Mouse (Mus musculus) lung, postnatal 0 days (tissue): ENCODE measurements around the gene Ccdc106. TPM values are rescaled to one million over a fixed set of nuclear protein-coding genes. Genes with fewer than 3 reads are reported as not detected.
"Not testable (repeated sequence)": the region's sequence is repeated elsewhere in the genome, so short reads cannot be mapped to it uniquely, and the experiment has no call there.

Experiments used
- ATAC-seq: fragments of 200-750 bp; cut with Nextera tagmentation; 2 replicates; pipeline ENCODE4 v1.8.0; 2017; ENCODE audit warnings: moderate library complexity
- DNase-seq: peaks from one replicate; pipeline ENCODE4 v3.0.0-alpha.2; 2016; ENCODE audit warnings: low spot score
- H3K27ac ChIP-seq: fragments of 300-500 bp; sonication (generic); 2 replicates; pipeline ENCODE4 v1.5.1; 2014; ENCODE audit warnings: antibody characterized with exemption, mild to moderate bottlenecking, low read length, mixed read lengths
- H3K27me3 ChIP-seq: fragments of 300-500 bp; sonication (generic); replicated peaks from 2 replicates; pipeline ENCODE4 v1.6.1; 2014; ENCODE audit warnings: low read length, mixed read lengths; ENCODE audit not compliant: insufficient read depth
- H3K36me3 ChIP-seq: fragments of 300-500 bp; sonication (generic); 2 replicates; pipeline ENCODE4 v1.6.1; 2014; ENCODE audit warnings: low read length, mixed read lengths; ENCODE audit not compliant: insufficient read depth
- H3K4me1 ChIP-seq: fragments of 300-500 bp; sonication (generic); 2 replicates; pipeline ENCODE4 v1.6.1; 2014; ENCODE audit warnings: antibody characterized with exemption, low read depth, low read length, mixed read lengths; ENCODE audit not compliant: insufficient read depth
- H3K4me2 ChIP-seq: fragments of 300-500 bp; sonication (generic); replicated peaks from 2 replicates; pipeline ENCODE4 v1.6.1; 2014; ENCODE audit warnings: low read depth, mild to moderate bottlenecking, low read length, moderate library complexity, mixed read lengths
- H3K4me3 ChIP-seq: fragments of 300-500 bp; sonication (generic); 2 replicates; pipeline ENCODE4 v1.5.1; 2014; ENCODE audit warnings: low read depth, low read length
- H3K9ac ChIP-seq: fragments of 300-500 bp; sonication (generic); replicated peaks from 2 replicates; pipeline ENCODE4 v1.6.1; 2014; ENCODE audit warnings: low read depth, mild to moderate bottlenecking
- H3K9me3 ChIP-seq: fragments of 300-500 bp; sonication (generic); 2 replicates; pipeline ENCODE4 v1.6.1; 2016; ENCODE audit warnings: low read length, mixed read lengths
- CTCF ChIP-seq: IDR thresholded peaks from 2 replicates; pipeline ENCODE4 v1.5.1; 2016; ENCODE audit warnings: antibody characterized with exemption, mild to moderate bottlenecking
- EP300 ChIP-seq: IDR thresholded peaks from 2 replicates; pipeline ENCODE4 v1.6.1; 2016; ENCODE audit warnings: antibody characterized with exemption, mild to moderate bottlenecking, control low read depth
- WGBS: fragments of 180-500 bp; shearing (Covaris S2); extraction: QIAGEN DNeasy Blood & Tissue Kit; methylation state at CpG from one replicate; pipeline ENCODE4 v1.1.7; 2014; 5-methylcytosine and 5-hydroxymethylcytosine counted together
- polyA plus RNA-seq: library from polyadenylated mRNA; unstranded; fragments of >200 nt; fragmentation: Nextera tagmentation; extraction: Ambion mirVana; gene quantifications from 2 replicates; pipeline ENCODE4 v1.2.1, GENCODE M21; 2015

The Ccdc106 gene
- polyA plus RNA-seq, 1 experiment from 2014 or later: 0.42 TPM

DNA sequence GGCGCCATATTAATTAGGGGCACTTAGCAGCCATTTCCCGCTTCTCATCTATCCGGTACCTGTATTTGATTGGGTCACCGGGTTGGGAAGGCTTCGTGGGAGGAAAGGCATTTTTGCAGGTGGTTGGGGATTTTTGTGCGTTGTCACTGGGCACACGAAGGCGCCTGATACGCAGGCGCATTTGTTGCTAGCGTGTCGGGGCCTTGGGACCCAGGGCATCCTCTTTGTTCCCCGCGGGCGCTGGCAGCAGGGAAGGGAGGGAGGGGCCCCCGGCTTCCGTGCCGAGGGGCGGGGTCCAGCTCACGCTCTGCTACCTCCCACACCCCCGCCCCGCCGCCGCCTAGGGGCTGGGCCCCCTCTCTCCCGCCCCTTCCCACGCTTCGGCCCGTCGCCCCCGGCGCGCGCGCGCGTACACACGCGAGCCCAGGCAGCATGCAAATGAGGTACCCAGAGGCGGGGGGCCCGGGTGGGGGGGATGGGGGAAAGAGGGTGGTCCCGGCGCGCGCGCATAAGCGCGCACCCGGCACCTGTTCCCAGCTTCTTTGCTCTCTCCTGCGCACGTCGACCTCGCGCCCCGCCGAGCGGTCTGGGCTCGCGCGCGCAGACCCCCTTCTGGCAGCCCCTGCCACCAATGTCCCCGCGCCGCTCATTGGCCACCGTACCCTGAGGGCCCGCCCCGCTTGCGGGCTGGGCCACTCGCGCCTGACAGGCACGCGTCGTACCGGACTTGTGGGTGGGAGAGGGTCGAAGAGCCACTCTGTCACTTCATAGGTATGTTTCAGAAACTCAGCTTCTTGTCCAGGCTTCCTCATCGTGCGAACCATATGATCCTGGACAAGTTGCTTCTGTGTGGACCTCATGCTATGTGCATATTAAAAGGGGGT is 5.0 kb upstream of the Ccdc106 start, which contains the start of gene Gm44973:
TSS of gene Gm44973 (plus strand) at position 379 of the 884 bp plus-strand sequence.
- Histone ChIP-seq H3K9ac (peak within 1 kb of the TSS; percentile 69), H3K4me2 (peak within 1 kb of the TSS; percentile 68), H3K36me3 (peaks cover 13% of the 10 kb centered on the region), H3K27ac (peak within 1 kb of the TSS; percentile 97), H3K27me3 (no peaks in the 10 kb centered on the region), H3K9me3 (no peaks in the 10 kb centered on the region), H3K4me1 (no peaks in the 10 kb centered on the region), H3K4me3 (peak within 1 kb of the TSS; percentile 61)
- DNase-seq: peak; percentile 98
- TF ChIP-seq CTCF (0 out of 2 replicates have a peak, but pooled peaks have one; percentile 3), EP300 (no peak)
- peak; percentile 82 for ATAC-seq
- WGBS: under 1% methylated on average over 55 of the region's 76 CpGs

DNA sequence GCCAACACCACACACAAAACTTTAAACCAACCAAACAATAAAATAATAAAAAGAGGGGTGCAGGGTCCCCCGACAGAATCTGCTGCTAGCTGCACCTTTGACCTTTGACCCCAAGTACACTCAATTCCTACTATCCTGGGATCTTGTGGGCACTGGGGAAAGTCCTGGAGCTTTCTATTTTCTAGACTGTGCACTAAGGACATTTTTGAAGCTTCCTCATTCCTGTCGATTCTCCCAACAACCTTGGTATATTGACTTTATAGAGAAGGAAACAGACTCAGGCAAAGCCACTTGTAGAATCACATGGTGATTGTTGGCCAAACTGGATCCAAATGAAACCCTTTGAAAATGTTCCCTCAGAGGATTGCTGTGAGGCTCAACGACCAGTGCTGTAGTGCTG is 4.3 kb upstream of the Ccdc106 start:
- Histone ChIP-seq H3K4me2 (peak overlapping the region; percentile 68), H3K9ac (peak overlapping the region; percentile 69), H3K9me3 (no peaks in the 10 kb centered on the region), H3K27me3 (no peaks in the 10 kb centered on the region), H3K36me3 (peaks cover 6% of the 10 kb centered on the region), H3K4me1 (0 out of 2 replicates have a peak, but pooled peaks cover 1% of the 10 kb centered on the region), H3K27ac (peak overlapping the region; percentile 97), H3K4me3 (peak overlapping the region; percentile 61)
- 46% methylated on average over 3 of the region's 3 CpGs for WGBS
- DNase-seq: peak; percentile 63
- no peak for ATAC-seq
- no peak for TF ChIP-seq EP300
- no peak for TF ChIP-seq CTCF

DNA sequence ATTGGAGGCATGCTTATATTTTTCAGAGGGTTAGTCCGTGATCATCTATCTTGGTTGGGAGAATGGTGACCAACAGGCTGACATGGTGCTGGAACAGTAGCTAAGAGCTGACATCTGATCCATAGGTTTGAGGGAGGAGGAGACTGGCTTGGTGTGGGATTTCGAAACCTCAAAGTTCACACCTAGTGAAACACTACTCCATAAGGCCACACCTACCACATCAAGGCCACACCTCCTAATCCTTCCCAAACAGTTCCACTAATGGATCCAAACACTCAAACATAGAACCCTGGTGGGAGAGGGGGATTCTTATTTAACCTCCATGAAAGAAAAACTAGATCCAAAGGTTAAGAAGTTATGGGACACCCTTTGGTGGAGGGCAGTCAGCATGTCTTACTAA is 3.4 kb upstream of the Ccdc106 start:
- Histone ChIP-seq H3K4me2 (no peak overlapping the region), H3K4me1 (0 out of 2 replicates have a peak, but pooled peaks cover 4% of the 10 kb centered on the region), H3K9me3 (no peaks in the 10 kb centered on the region), H3K27me3 (no peaks in the 10 kb centered on the region), H3K4me3 (no peak overlapping the region), H3K36me3 (no peaks in the 10 kb centered on the region), H3K9ac (no peak overlapping the region), H3K27ac (no peak overlapping the region)
- WGBS: 96% methylated on average over 2 of the region's 2 CpGs
- TF ChIP-seq CTCF: no peak
- TF ChIP-seq EP300: no peak
- ATAC-seq (no peak), DNase-seq (no peak)

DNA sequence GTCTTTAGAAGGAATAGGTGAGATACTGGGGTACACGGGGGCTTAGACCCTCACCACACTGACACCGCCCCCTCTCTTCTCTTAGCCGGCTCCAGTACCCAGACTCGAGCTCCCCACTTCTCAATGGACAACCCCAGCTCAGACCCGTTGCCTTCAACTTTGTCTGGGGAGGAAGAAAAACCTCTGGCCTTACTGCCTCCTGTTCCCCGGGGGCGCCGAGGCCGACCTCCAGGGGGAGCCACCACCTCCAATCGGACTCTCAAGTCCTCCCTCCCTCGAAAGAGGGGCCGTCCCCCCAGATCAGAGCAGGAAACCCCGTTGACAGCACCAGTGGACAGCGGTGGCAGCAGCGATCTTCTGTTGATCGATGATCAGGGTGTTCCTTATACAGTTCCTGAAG is 3.0 kb upstream of the Ccdc106 start:
- Histone ChIP-seq H3K36me3 (no peaks in the 10 kb centered on the region), H3K9me3 (no peaks in the 10 kb centered on the region), H3K4me2 (no peak overlapping the region), H3K4me1 (0 out of 2 replicates have a peak, but pooled peaks cover 4% of the 10 kb centered on the region), H3K4me3 (no peak overlapping the region), H3K27ac (no peak overlapping the region), H3K9ac (no peak overlapping the region), H3K27me3 (no peaks in the 10 kb centered on the region)
- no peak for ATAC-seq
- DNase-seq: no peak
- 92% methylated on average over 16 of the region's 16 CpGs for WGBS
- TF ChIP-seq CTCF: peak; percentile 37
- no peak for TF ChIP-seq EP300

DNA sequence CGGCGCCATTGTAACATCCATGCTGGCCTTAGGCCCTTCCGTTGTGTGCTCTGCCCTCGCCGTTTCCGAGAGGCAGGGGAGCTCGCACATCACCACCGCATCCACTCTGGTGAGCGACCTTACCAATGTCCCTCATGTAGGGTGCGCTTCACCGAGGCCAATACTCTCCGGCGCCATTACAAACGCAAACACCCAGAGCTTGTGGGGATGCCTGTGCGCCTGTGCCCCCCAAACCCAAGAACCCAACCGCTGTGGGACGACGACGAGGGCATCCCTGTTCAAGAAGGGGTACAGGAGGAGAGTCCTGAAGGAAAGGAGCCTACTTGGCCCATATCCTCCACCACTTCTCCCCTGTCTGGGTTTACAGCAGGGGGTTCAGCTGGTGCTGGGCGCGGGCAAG is 2.4 kb upstream of the Ccdc106 start:
- no peak for TF ChIP-seq CTCF
- Histone ChIP-seq H3K36me3 (no peaks in the 10 kb centered on the region), H3K9ac (no peak overlapping the region), H3K9me3 (no peaks in the 10 kb centered on the region), H3K27ac (0 out of 2 replicates have a peak overlapping the region, but pooled peaks have one; percentile 23), H3K4me1 (0 out of 2 replicates have a peak, but pooled peaks cover 4% of the 10 kb centered on the region), H3K4me2 (no peak overlapping the region), H3K4me3 (no peak overlapping the region), H3K27me3 (no peaks in the 10 kb centered on the region)
- no peak for ATAC-seq
- no peak for DNase-seq
- WGBS: 96% methylated on average over 21 of the region's 21 CpGs

DNA sequence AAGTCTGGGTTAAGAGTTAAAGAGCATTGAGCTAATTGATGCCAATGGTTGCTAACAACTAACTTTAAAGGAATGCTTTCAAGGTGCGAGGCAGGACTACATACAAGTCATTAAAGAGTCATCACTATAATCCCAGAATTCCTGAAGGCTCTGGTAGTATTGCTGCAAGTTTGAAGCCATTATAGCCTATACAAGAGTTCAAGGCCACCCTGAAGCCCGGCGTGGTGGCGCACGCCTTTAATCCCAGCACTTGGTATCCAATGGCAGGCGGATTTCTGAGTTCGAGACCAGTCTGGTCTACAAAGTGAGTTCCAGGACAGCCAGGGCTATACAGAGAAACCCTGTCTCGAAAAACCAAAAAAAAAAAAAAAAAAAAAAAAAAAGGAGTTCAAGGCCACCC is 777 bp upstream of the Ccdc106 start:
- Histone ChIP-seq H3K27ac (peak overlapping the region; percentile 98), H3K4me3 (peak overlapping the region; percentile 84), H3K4me2 (peak overlapping the region; percentile 73)
- WGBS: 31% methylated on average over 8 of the region's 8 CpGs
- not testable (repeated sequence) for H3K9ac ChIP-seq, H3K9me3 ChIP-seq, ATAC-seq, DNase-seq, H3K27me3 ChIP-seq, H3K4me1 ChIP-seq, H3K36me3 ChIP-seq
